Mouse (Mus musculus): ENCODE results near the gene Clec4g.
A peak's percentile ranks its signal among the peaks of the same experiment; 100 is the strongest.

The Clec4g gene

DNA sequence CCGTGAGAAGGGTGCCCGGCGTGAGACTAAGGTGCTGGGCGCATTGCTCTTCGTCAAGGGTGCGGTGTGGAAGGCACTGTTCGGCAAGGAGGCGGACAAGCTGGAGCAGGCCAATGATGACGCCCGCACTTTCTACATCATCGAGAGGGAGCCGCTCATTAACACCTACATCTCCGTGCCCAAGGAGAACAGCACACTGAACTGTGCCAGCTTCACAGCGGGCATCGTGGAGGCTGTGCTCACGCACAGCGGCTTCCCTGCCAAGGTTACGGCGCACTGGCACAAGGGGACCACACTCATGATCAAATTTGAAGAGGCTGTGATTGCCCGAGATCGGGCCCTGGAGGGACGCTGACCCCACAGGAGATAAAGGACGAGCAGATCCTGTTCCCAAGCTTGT lies 41.2 kb downstream of the Clec4g start:
- DNase-seq (ENCODE audit: low read depth, low spot score), result no peak

DNA sequence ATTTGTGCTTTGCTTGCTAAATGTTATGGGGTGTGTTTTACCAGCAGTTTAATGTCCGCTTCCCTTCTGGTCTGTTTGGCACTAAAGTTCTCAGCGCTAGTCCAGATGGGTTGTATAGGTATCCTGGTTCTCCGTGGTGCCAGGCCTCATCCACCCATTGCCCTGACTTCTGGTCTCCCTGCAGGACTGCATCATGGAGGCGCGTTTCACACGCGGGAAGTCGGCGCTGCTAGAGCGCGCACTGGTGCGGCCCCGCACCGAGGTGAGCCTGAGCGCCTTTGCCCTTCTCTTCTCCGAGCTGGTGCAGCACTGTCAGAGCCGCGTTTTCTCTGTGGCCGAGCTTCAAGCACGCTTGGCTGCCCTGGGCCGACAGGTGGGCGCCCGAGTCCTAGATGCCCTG lies 41.6 kb downstream of the Clec4g start:
- DNase-seq (ENCODE audit: low read depth, low spot score), result no peak

DNA sequence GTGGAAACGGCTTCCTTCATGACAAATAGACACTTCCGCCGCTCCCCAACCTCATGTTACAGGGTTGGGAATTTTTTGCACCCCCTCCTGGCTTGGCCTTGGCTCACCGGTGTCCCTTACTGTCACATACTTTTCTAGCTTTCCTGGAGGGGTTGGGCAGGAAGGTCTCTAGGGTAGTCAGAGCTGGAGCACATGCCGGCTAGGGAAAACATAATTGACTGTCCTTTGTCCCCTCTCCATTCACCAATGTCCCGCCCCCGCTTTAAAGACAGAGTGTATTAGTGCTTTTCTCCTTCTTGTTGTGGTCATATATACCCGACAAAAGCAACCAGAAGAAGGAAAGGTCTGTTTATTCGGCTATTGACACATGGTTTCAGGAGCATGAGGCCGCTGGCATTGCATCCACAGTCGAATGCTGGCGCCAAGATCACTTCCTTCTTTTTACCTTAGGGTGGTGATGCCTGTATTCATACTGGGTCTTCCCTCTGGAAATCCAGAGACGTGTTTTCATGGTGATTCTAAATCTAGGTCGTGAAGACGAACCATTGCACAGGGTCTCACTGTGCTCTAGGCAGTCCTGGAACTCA lies 43.4 kb downstream of the Clec4g start:
- DNase-seq (ENCODE audit: low read depth, low spot score), result no peak

DNA sequence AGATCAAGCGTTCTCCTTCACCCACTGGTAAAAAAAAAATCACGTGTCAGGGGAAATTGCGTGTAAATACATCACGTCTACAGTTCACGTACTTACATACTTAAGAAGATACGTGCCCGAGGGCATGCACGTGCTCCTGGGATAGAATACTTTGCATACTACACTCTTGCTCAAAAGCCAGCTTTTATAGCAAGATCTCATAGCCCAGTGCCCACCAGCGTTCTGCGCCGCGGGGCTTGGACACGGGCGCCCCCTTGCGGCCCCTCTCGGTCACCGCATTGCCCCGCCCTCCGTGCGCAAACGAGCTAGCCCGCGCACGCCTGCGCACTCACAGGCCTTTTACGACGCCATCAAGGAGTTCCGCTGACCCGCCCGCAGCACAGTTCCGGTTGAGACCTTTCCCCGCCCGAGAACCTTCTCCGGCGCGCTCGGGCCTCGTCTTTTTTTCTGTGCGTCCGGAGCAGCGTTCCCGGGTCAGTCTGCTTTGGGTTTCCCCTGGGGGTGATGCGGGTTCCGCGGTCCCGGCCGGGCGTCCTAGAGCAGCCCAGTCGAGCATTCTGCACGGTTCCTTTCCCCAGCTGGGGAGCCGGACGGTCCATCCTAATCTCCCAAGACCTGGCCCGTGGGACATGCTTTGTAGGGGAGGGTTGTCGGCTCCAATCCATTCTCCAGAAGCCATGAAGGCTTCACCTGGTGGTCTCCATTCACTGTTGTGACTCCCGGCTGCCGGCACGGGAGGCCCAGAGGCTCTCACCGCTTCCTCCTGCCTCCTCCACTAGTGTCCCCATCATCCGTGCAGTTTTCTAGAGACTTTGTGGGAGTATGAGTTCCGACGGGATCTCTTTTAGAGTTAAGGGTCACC lies 44.1 kb downstream of the Clec4g start, which contains the start of gene Trappc5:
Gene Trappc5, plus strand, starts transcription at position 169 of the 862 bp plus-strand sequence.
- DNase-seq (ENCODE audit: low read depth, low spot score), result peak; percentile 87

DNA sequence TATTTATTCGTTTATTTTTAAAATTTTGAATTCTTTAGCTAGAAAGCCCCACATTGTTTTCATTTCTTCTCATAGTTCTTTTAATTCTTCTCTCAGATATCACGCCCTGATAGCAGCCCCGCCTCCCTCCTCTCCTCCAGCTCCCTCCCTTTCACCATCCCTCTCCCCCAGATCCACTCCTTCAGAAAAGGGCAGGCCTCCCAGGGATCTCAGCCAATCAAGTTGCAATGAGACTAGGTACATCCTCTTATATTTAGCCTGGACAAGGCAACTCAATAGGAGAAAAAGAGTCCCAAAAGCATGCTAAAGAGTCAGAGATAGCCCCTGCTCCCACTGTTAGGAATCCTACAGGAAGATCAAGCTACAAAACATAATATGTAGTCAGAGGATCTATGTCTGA lies 45.8 kb downstream of the Clec4g start:
- DNase-seq (ENCODE audit: low read depth, low spot score), result no peak

DNA sequence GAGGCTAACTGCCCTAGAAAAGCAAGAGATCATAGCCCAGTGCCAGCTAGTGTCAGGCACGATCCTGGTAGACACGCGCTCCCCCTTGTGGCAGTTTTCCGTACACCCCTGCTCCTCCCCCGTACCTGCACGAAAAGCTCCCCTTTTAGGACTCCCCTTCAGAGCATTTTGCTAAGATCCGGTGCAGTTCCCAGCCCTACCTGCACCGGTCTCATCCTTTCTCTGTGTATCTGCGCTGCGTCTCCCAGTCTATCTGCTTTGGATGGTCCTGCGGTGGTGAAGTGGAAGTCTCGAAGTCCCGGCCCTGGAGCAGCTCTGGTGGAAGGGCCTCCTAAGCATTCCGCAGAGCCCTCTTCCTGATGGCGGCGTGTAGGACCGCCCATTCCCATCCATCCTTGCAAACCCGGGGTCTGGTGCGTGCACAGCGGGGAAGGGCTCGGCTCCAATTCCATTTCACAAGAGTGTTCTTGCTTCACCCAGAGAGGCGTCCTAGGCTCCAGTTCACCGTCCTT lies 48.4 kb downstream of the Clec4g start, which contains the start of gene Fcor:
Gene Fcor, minus strand, starts transcription at position 383 of the 512 bp plus-strand sequence.
- peak; percentile 70 for DNase-seq (ENCODE audit: low read depth, low spot score)

DNA sequence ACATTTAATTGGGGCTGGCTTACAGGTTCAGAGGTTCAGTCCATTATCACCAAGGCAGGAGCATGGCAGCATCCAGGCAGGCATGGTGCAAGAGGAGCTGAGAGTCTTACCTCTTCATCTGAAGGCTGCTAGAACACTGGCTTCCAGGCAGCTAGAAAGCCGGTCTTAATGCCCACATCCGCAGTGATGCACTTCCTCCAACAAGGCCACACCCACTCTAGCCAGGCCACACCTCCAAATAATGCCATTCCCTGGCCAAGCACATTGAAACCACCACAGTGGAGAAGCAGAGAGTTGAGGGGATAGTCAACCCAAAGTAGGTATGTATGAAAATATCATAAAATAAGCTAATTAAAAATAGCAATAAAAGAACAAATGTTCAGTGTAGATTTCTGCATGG lies 50.1 kb downstream of the Clec4g start:
- DNase-seq (ENCODE audit: low read depth, low spot score), result no peak

DNA sequence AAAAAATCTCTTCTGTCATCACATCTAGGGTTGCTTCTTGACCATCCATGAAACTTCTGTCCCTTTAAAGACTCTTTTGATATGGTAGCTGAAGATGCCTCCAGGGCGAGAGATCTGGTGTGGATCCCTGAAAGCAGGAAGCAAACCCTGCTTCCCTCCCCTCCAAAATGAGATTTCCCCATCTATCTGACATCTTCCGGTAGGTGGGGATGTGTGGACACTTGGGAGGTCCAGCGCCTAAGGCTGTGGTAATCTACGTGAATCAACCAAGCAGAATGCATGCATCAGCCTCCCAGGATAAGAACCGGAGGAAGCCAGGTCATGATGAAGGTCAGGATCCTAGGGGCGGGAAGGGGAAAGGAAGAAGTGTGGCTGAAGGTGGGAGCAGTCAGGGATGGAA lies 54.9 kb downstream of the Clec4g start, which contains the start of gene Mcemp1:
Gene Mcemp1, plus strand, starts transcription at position 248 of the 400 bp plus-strand sequence.
- no peak for DNase-seq (ENCODE audit: low read depth, low spot score)

DNA sequence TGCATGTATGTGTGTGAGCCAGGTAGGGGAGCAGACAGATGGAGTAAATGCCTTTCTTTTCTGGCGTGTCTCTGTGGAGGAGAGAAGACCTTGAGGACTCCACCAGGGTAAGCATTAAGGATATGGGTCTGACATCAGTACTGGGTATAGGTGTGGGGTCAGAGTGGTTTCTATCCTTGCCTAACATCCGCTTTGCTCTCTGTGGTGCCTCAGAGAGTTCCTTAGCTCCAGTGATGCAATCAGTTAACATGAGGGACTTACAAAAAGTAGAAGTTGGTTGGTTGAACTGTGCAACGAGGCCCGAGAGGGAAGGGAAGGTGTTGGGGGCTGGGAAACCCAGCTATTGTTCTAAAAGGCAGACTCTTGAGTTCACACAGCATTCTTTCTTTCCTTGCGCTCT lies 56.0 kb downstream of the Clec4g start:
- no peak for DNase-seq (ENCODE audit: low read depth, low spot score)

DNA sequence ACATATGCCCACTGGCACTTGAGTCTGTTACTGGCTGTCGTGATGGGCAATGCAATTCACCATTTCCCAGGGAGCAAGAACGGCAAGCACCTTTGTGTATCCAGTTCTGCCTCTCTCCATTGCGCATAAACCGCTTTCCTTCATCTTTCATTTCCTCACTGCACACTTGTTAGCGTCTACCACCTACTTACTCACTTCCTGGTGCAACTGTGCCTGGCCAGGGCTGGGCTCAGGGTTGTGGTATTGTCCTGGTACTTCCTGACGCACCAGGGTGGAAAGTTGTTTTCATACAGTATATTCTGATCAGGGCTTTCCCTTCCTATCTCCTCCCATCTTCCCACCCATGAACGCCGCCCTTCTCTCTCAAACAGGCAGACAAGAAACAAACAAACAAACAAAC lies 59.6 kb downstream of the Clec4g start:
- DNase-seq (ENCODE audit: low read depth, low spot score), result no peak

Measured in retina, postnatal 7 days (tissue).